Mouse (Mus musculus) liver, embryonic 14.5 days (tissue): ENCODE measurements at regions not wholly inside any gene's neighbourhood (a gene's known extent, or its start where the extent isn't known, plus 50 kb on each side); places are given as distances from the start of the nearest gene placed in this dataset.

Experiments
- CTCF ChIP-seq: IDR thresholded peaks from 2 replicates; pipeline ENCODE4 v1.5.1; 2016; ENCODE audit warnings: antibody characterized with exemption, low read depth, control low read depth
- EP300 ChIP-seq: IDR thresholded peaks from 2 replicates; pipeline ENCODE4 v1.6.1; 2016; ENCODE audit warnings: antibody characterized with exemption, low read depth

DNA sequence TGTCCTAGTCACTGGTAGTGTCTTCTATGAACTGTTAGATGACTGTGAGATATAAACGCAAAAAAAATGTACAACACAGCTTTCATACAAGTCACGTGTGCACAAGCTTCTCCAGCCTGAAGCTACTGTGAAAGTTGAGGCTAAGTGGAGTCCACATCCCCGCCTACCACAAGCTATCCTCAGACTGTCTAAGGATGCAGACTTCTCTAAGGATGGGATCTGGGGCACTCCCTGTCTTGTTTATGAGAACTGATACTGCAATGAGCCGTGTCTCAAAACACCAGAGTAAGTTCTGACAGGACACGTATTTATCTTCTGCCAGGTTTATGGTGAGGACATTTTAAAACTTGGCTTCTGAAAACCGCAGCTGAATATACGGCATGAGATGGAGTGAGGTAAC lies 1041.7 kb downstream of the Galc start:
- TF ChIP-seq CTCF (no peak), EP300 (no peak)
